Mouse (Mus musculus) adrenal gland, postnatal 0 days (tissue): Measurements from ENCODE around the gene Scgb1a1. TPM values are rescaled to one million over a fixed set of nuclear protein-coding genes. Genes with fewer than 3 reads are reported as not detected.

Source experiments
- polyA plus RNA-seq: library from polyadenylated mRNA; unstranded; fragments of >200 nt; fragmentation: Nextera tagmentation; extraction: Ambion mirVana; gene quantifications from 2 replicates; pipeline ENCODE4 v1.2.1, GENCODE M21; 2015

Scgb1a1 gene
- 17.1 and 23.9 TPM in 2 replicates for polyA plus RNA-seq

DNA sequence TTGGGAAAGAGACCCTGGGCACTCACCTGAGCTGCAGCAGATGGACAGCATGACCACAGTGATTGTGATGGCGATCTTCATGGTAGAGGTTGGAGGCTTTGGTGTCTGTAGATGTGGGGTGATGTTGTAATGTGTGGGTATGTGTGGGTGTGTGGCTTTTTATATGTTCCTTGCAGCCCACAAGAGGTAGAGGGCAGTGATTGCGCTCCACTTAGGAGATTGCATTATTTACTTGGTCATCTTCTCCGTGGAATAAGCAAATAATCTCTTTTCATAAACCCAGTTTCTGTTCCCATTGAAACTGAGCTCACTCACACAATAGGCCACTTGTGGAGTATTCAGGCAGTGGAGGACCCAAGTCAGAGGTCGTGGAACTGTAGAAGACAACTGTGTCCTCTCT lies at the start of gene Scgb1a1:
Gene Scgb1a1 (minus strand): TSS at position 138 of the 400 bp plus-strand sequence.

DNA sequence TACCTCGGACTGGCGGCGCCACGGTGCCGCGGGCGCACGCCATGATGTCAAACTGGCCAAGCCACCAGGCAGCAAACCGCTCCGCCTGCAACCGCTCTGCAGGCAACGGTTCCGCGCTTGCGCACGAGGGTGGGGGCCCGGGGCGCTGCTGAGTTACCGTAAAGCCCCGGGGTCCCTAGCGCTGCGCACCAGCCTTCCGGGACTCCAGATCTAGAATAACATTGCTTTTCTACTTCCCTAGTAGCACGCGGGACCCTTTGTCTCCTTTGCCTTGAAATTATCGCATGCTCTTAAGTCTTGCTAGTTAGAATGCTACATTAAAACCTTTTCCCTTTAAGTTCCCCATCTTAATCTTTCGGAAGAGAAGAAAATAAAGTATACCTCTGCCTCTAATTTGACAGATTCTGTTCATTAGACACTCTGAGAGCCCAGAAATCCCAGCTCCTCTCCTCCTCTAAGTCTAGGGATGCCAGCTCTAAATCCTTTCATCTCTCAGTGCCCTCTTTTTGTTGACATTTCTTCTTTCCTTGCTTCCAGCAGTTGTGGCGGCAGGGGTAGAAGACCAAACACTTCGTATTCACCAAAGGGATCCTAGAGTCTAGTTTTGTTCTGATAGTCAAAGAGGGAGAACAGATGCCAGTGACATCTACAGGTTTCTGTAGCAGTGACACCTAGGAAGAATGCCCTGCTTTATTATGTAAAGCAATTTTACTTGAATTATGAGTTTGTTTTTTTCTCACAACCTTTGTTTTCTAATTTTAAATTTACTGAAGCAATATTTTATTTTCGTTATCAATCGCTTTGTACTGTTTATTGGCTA lies 48.0 kb upstream of the Scgb1a1 start, which contains the start of gene Asrgl1:
Gene Asrgl1 (minus strand): TSS at position 125 of the 820 bp plus-strand sequence.

Other genes starting within 250 kb of the Scgb1a1 start
- 32.7 and 80.6 TPM in 2 replicates for gene Gng3, start 248.8 kb downstream of the Scgb1a1 start, polyA plus RNA-seq
- gene Lrrn4cl, start 237.2 kb downstream of the Scgb1a1 start, polyA plus RNA-seq: 15.3 and 22.8 TPM in 2 replicates
- 177 and 268 TPM in 2 replicates for gene Ubxn1, start 216.5 kb downstream of the Scgb1a1 start, polyA plus RNA-seq
- 120 and 130 TPM in 2 replicates for gene Uqcc3, start 207.0 kb downstream of the Scgb1a1 start, polyA plus RNA-seq
- 69.8 and 70.7 TPM in 2 replicates for gene Lbhd1, start 204.2 kb downstream of the Scgb1a1 start, polyA plus RNA-seq
- not detected in 2 replicates for gene Gm49403, start 204.0 kb downstream of the Scgb1a1 start, polyA plus RNA-seq
- gene 1810009A15Rik, start 199.1 kb downstream of the Scgb1a1 start, polyA plus RNA-seq: 76.8 and 83.8 TPM in 2 replicates
- gene Gm49416, start 199.0 kb downstream of the Scgb1a1 start, polyA plus RNA-seq: not detected in 2 replicates
- gene Ints5, start 195.0 kb downstream of the Scgb1a1 start, polyA plus RNA-seq: 15.9 and 19.0 TPM in 2 replicates
- gene Ganab, start 189.9 kb downstream of the Scgb1a1 start, polyA plus RNA-seq: 35.9 and 58.5 TPM in 2 replicates
- 35.8 and 37.6 TPM in 2 replicates for gene B3gat3, start 167.6 kb downstream of the Scgb1a1 start, polyA plus RNA-seq
- 10.2 and 10.6 TPM in 2 replicates for gene Rom1, start 158.6 kb downstream of the Scgb1a1 start, polyA plus RNA-seq
- 22.1 and 29.4 TPM in 2 replicates for gene Eml3, start 158.4 kb downstream of the Scgb1a1 start, polyA plus RNA-seq
- 62.8 and 87.3 TPM in 2 replicates for gene Mta2, start 146.1 kb downstream of the Scgb1a1 start, polyA plus RNA-seq
- gene Tut1, start 134.1 kb downstream of the Scgb1a1 start, polyA plus RNA-seq: 11.2 and 17.6 TPM in 2 replicates
- 168 and 205 TPM in 2 replicates for gene Eef1g, start 120.9 kb downstream of the Scgb1a1 start, polyA plus RNA-seq
- gene Ahnak, start 98.7 kb downstream of the Scgb1a1 start, polyA plus RNA-seq: 33.6 and 44.4 TPM in 2 replicates
- 13.5 and 14.4 TPM in 2 replicates for gene Asrgl1, start 47.7 kb upstream of the Scgb1a1 start, polyA plus RNA-seq